Mouse (Mus musculus): ENCODE results near the gene H2-M10.6. TPM values are rescaled to one million over a fixed set of nuclear protein-coding genes. Genes with fewer than 3 reads are reported as not detected.
"Not testable (repeated sequence)": the region's sequence is repeated elsewhere in the genome, so short reads cannot be mapped to it uniquely, and the experiment has no call there.

Gene H2-M10.6
- total and polyA plus RNA-seq, 3 experiments: not detected

DNA sequence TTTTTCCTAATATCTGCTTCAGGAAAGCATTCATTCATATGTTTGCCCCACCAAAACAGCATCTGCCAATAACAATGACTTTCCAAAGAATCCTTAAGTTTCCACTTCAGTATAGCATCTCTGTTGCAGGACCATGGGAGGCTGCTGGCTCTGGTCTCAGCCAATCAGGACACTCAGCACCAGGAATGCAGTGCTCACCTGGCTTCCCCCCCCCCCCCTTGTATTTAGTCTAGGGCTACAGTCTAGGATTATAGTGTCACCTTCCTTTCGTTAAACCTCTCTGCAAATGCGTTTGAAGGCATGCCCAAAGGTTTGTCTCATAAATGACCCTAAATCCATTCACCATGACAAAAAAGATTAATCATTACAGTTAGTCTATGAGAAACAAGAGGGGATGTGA is 23.6 kb upstream of the H2-M10.6 start:
- no peaks in the 10 kb centered on the region for H3K4me1 ChIP-seq (ENCODE audit: control insufficient read depth in 1 of 2, insufficient read depth in 2 of 2, low read length in 2 of 2)
- TF ChIP-seq MAX (IDR thresholded peaks at IDR 0.05; ENCODE audit: low read length): no peak
- TF ChIP-seq GATA1 (IDR thresholded peaks at IDR 0.05; ENCODE audit: low read depth, low read length): no peak
- no peak for TF ChIP-seq HCFC1 (IDR thresholded peaks at IDR 0.05; ENCODE audit: low read depth, low read length)
- no peak for TF ChIP-seq MYB (IDR thresholded peaks at IDR 0.05; ENCODE audit: low read depth, low read length)
- TF ChIP-seq MAZ (IDR thresholded peaks at IDR 0.05; ENCODE audit: low read depth, low read length): no peak
- TF ChIP-seq ZMIZ1 (IDR thresholded peaks at IDR 0.05; ENCODE audit: low read depth, low read length): no peak
- no peak for TF ChIP-seq BHLHE40 (IDR thresholded peaks at IDR 0.05; ENCODE audit: borderline replicate concordance, low read depth, low read length)
- TF ChIP-seq USF2 (IDR thresholded peaks at IDR 0.05; ENCODE audit: borderline replicate concordance in 1 of 2, insufficient read depth in 1 of 2, low read depth in 1 of 2, low read length in 2 of 2): no peak
- TF ChIP-seq ZC3H11A (IDR thresholded peaks at IDR 0.05; ENCODE audit: low read depth, low read length): no peak
- no peak for TF ChIP-seq TAL1 (IDR thresholded peaks at IDR 0.05; ENCODE audit: low read length)
- TF ChIP-seq NRF1 (IDR thresholded peaks at IDR 0.05; ENCODE audit: insufficient read depth, low read depth, low read length, poor library complexity, severe bottlenecking): no peak
- no peak for TF ChIP-seq POLR2AphosphoS5 (IDR thresholded peaks at IDR 0.05; ENCODE audit: borderline replicate concordance, low read depth, low read length)
- no peak for TF ChIP-seq SMC3 (IDR thresholded peaks at IDR 0.05; ENCODE audit: low read depth, low read length)
- TF ChIP-seq POLR2A (IDR thresholded peaks at IDR 0.05; ENCODE audit: control insufficient read depth in 1 of 2, insufficient read depth in 1 of 2, low read depth in 1 of 2, low read length in 2 of 2, poor library complexity in 1 of 2): no peak
- TF ChIP-seq MEF2A (IDR thresholded peaks at IDR 0.05; ENCODE audit: extremely low read depth, insufficient replicate concordance, low read depth, low read length, poor library complexity, severe bottlenecking): no peak
- TF ChIP-seq UBTF (IDR thresholded peaks at IDR 0.05; ENCODE audit: borderline replicate concordance, insufficient read depth, low read depth, low read length): no peak
- TF ChIP-seq NELFE (IDR thresholded peaks at IDR 0.05; ENCODE audit: low read depth, low read length): no peak
- no peak for TF ChIP-seq POLR2AphosphoS2 (IDR thresholded peaks at IDR 0.05; ENCODE audit: low read length)
- TF ChIP-seq E2F4 (IDR thresholded peaks at IDR 0.05; ENCODE audit: borderline replicate concordance, low read depth, low read length): no peak
- no peak for TF ChIP-seq ELF1 (IDR thresholded peaks at IDR 0.05; ENCODE audit: low read depth, low read length)
- no peak overlapping the region for H3K27ac ChIP-seq (ENCODE audit: control insufficient read depth, low read depth, low read length)
- no peak overlapping the region for H3K4me3 ChIP-seq (ENCODE audit: control insufficient read depth in 1 of 2, insufficient read depth in 1 of 2, low read depth in 2 of 2, low read length in 2 of 2)
- H3K79me2 ChIP-seq (ENCODE audit: control insufficient read depth, insufficient read depth, low read length, poor library complexity): no peaks in the 10 kb centered on the region
- H3K36me3 ChIP-seq (ENCODE audit: control insufficient read depth in 1 of 2, insufficient read depth in 2 of 2, low read length in 2 of 2): no peaks in the 10 kb centered on the region
- no peak for DNase-seq (ENCODE audit: low read depth, low spot score)
- no peak overlapping the region for H3K9ac ChIP-seq (ENCODE audit: control insufficient read depth, low read depth, low read length, poor library complexity, severe bottlenecking)
- no peaks in the 10 kb centered on the region for H3K9me3 ChIP-seq (replicated peaks; ENCODE audit: insufficient read depth, low read length)
- H3K27me3 ChIP-seq (ENCODE audit: control insufficient read depth in 1 of 2, insufficient read depth in 2 of 2, low read length in 2 of 2): peaks cover 0 to 5% of the 10 kb centered on the region in 2 experiments; a peak in 1 of 4 replicates

DNA sequence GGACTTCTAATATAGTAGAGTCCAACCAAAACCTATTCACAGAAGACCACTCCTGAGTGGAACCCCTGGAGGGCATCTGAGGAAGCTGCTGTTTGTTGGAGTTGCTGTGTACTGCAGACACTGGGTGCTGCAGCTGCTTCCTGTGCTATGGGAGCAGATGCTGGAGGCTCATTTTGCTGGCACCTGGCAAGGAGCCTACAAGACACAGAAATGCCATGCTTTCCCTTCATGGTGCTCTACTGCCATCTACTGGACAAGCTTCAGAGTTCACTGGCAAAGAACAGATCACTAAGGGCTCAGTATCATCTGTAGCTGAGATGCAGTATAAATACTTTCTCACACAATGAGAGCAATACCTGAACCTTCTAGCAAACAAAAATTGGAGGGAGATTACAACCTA is 23.2 kb upstream of the H2-M10.6 start:
- not testable (repeated sequence) for H3K36me3 ChIP-seq (ENCODE audit: control insufficient read depth in 1 of 2, insufficient read depth in 2 of 2, low read length in 2 of 2); H3K27ac ChIP-seq (ENCODE audit: control insufficient read depth, low read depth, low read length); H3K79me2 ChIP-seq (ENCODE audit: control insufficient read depth, insufficient read depth, low read length, poor library complexity); H3K9me3 ChIP-seq (replicated peaks; ENCODE audit: insufficient read depth, low read length); H3K27me3 ChIP-seq (ENCODE audit: control insufficient read depth in 1 of 2, insufficient read depth in 2 of 2, low read length in 2 of 2); H3K9ac ChIP-seq (ENCODE audit: control insufficient read depth, low read depth, low read length, poor library complexity, severe bottlenecking); H3K4me1 ChIP-seq (ENCODE audit: control insufficient read depth in 1 of 2, insufficient read depth in 2 of 2, low read length in 2 of 2); H3K4me3 ChIP-seq (ENCODE audit: control insufficient read depth in 1 of 2, insufficient read depth in 1 of 2, low read depth in 2 of 2, low read length in 2 of 2)
- peak; percentile 78 for DNase-seq (ENCODE audit: low read depth, low spot score)
- TF ChIP-seq ZC3H11A (IDR thresholded peaks at IDR 0.05; ENCODE audit: low read depth, low read length) (peak; percentile 27; the same call in 1 of the 2 replicates), CTCF (IDR thresholded peaks at IDR 0.05 in 2 of 3, conservative IDR thresholded peaks at IDR 0.05 in 1 of 3; ENCODE audit: control insufficient read depth in 1 of 3, insufficient read depth in 1 of 3, low read depth in 2 of 3, low read length in 3 of 3, poor library complexity in 1 of 3, severe bottlenecking in 1 of 3) (peak; percentile 49 to 69 (median 63)), MYC (IDR thresholded peaks at IDR 0.05; ENCODE audit: low read depth, low read length) (peak; percentile 51; the same call in 1 of the 2 replicates), RAD21 (IDR thresholded peaks at IDR 0.05; ENCODE audit: low read depth, low read length) (peak; percentile 65), MAX (IDR thresholded peaks at IDR 0.05; ENCODE audit: low read length) (0 out of 2 replicates have a peak, but pooled peaks have one; percentile 33), SMC3 (IDR thresholded peaks at IDR 0.05; ENCODE audit: low read depth, low read length) (peak; percentile 48)

All from MEL (cell line).